25 mouse cellular contexts compared by ENCODE assay signal in the genomic region with DNA sequence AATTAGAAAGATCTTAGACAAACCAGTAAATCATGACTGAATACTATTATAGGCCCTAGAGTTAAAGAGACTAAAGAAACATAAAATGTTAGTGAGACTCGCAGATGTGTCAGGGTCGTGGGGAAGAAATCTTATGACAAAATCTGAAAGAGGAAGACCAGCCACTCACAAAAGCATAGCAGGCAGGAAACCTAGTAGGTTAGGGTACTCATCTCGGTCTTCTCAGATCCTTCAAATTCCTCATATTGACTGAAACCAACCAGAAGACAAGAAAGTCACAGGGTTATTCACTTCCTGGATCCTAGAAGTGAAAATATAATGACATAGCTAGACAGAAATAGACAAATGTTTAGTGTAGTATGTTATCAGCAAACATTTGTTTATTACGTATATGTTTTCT.
"Had no signal": no experiment of that assay in that cellular context is flagged by ENCODE, and none has a peak within 500 bp of the region (broad histone marks: within the 10 kb centered on the region; RNA-seq: fewer than 3 reads in every experiment).

No protein-coding gene starts in this region.

- H3K9ac ChIP-seq: embryonic facial prominence, embryonic 12.5 days; embryonic facial prominence, embryonic 13.5 days; embryonic facial prominence, embryonic 15.5 days; forebrain, embryonic 12.5 days; forebrain, embryonic 13.5 days; forebrain, embryonic 15.5 days; forebrain, postnatal 0 days had no signal

- H3K36me3 ChIP-seq: embryonic facial prominence, embryonic 10.5 days; embryonic facial prominence, embryonic 12.5 days; embryonic facial prominence, embryonic 13.5 days; embryonic facial prominence, embryonic 15.5 days; forebrain, embryonic 10.5 days; forebrain, embryonic 12.5 days; forebrain, embryonic 15.5 days had no signal

- H3K4me3 ChIP-seq: embryonic facial prominence, embryonic 10.5 days; embryonic facial prominence, embryonic 12.5 days; embryonic facial prominence, embryonic 13.5 days; embryonic facial prominence, embryonic 15.5 days; erythroblast, embryonic 14.5 days; forebrain, embryonic 10.5 days; forebrain, embryonic 12.5 days; forebrain, embryonic 13.5 days; forebrain, embryonic 15.5 days; gastrocnemius, adult 2 months; heart, adult 2 months had no signal

- H3K4me2 ChIP-seq: embryonic facial prominence, embryonic 12.5 days; embryonic facial prominence, embryonic 13.5 days; embryonic facial prominence, embryonic 15.5 days; forebrain, embryonic 12.5 days; forebrain, embryonic 13.5 days; forebrain, embryonic 15.5 days had no signal

- H3K4me1 ChIP-seq: embryonic facial prominence, embryonic 10.5 days; embryonic facial prominence, embryonic 12.5 days; embryonic facial prominence, embryonic 13.5 days; embryonic facial prominence, embryonic 15.5 days; forebrain, embryonic 10.5 days; forebrain, embryonic 12.5 days; forebrain, embryonic 13.5 days; forebrain, embryonic 15.5 days had no signal

- H3K9me3 ChIP-seq: embryonic facial prominence, embryonic 10.5 days; embryonic facial prominence, embryonic 12.5 days; embryonic facial prominence, embryonic 13.5 days; embryonic facial prominence, embryonic 15.5 days; forebrain, embryonic 10.5 days; forebrain, embryonic 12.5 days; forebrain, embryonic 13.5 days; forebrain, embryonic 15.5 days had no signal

- H3K27me3 ChIP-seq: embryonic facial prominence, embryonic 12.5 days; embryonic facial prominence, embryonic 13.5 days; embryonic facial prominence, embryonic 15.5 days; forebrain, embryonic 12.5 days; forebrain, embryonic 13.5 days; forebrain, embryonic 15.5 days had no signal

- DNase-seq: cerebellum, adult 9-10 months; cerebellum, adult 9-11 months; cerebellum, postnatal 10 days; cerebellum, postnatal 14 days; cerebellum, postnatal 25 days; cerebellum, postnatal 36 days; embryo, embryonic 11 days; forebrain, postnatal 0 days; gastrocnemius, adult 2 months; gastrocnemius, postnatal 10 days; gastrocnemius, postnatal 14 days; gastrocnemius, postnatal 25 days; gastrocnemius, postnatal 36 days; heart, adult 11 months; heart, adult 18-20 months; heart, adult 2 months had no signal

- H3K27ac ChIP-seq: embryonic facial prominence, embryonic 10.5 days; embryonic facial prominence, embryonic 12.5 days; embryonic facial prominence, embryonic 13.5 days; embryonic facial prominence, embryonic 15.5 days; forebrain, embryonic 10.5 days; forebrain, embryonic 12.5 days; forebrain, embryonic 13.5 days; forebrain, embryonic 15.5 days; gastrocnemius, adult 2 months; heart, adult 2 months had no signal
